Mouse (Mus musculus): ENCODE measurements around the gene Slco2b1.
"Not testable (repeated sequence)": the region's sequence is repeated elsewhere in the genome, so short reads cannot be mapped to it uniquely, and the experiment has no call there.

Slco2b1 gene

DNA sequence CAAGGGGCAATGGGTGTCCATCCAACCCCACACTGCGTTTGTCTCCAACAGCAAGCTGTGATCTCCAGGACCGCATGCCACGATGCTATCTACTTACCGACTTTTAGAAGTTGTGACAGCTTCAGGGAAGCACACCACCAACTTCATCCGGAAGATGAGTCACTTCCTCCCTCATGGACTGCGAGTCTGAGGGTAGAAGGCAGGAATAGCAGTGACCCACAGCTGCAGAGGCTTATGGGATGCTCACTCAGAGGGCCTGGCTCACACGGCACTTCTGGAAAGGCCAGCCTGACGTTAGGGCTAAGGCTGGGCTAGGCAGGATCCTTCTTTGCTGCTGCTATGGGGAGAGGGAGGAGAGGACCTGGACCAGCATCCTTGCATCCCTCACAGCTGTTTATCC is at the start of gene Slco2b1:
Gene Slco2b1 (minus strand): TSS at position 175 of the 400 bp plus-strand sequence.
- no peak for DNase-seq (ENCODE audit: low spot score)

DNA sequence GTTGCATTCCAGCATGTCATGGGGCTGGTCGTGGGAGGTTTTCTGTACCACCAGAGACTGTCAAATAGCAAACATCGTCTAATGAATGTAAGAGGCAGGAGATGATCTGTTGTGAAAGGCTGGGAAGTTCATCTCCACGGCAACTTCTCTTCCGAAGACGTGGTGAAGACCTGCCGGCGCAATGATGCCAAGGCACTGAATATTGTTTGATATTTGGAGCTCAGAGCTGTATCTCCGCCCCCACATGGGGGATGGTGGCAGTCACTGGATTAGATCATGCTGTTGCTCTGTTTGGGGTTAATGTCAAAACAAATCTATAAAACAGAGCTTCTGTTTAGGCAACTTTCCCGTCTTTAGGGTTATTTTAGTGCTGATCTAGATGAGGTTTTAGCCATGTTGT is 28.1 kb upstream of the Slco2b1 start:
- DNase-seq (ENCODE audit: low spot score) = no peak

DNA sequence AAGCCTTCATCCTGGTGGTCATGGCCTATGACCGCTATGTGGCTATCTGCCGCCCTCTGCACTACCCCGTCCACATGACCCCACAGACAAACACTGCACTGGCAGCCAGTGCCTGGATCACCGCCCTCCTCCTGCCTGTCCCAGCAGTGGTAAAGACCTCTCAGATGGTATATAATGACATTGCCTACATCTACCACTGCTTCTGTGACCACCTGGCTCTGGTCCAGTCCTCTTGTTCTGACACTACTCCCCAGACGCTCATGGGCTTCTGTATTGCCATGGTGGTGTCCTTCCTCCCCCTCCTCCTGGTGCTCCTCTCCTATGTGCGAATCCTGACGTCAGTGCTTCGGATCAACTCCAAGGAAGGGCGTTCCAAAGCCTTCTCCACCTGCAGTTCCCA is 24.4 kb upstream of the Slco2b1 start:
- not testable (repeated sequence) for DNase-seq (ENCODE audit: low spot score)

DNA sequence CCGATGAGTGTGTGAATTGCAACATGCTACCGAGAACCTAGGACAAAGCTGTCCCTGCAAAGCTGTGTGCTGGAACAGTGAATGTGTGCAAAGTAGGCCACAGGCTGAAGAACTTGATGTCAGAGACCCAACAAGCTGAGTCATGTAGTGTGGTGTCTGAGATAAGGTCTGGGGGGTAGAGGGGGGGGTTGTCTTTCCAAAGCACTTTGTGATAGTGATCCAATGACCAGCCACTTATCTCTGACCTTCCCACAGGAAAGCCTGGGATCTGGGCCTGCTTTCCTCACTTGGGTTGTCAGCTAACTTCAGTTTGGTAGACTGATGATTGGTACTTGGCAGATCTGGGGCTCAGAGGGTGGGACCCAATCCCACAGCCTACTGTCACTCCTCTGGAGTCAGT is 23.5 kb upstream of the Slco2b1 start:
- DNase-seq (ENCODE audit: low spot score) = no peak

DNA sequence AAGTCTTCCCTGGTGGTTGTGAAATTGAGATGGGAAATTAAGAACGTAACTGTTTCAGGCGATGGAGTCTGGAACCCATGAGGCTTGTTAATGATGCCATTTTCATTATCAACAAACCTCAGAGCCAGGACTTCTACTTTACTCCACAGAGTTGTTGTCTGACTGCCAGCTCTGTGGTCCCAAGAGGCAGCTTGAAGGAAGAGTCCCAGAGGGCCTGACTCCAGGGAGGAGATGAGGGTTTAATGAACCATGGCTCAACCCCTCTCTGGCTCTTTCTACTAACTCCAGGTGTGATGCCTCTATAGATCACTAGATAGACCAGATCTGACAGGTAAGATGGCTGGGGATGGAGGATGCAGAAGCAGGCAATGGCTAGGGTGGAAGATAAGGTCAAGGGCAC is 18.8 kb upstream of the Slco2b1 start, which contains the start of gene Olfr520:
Gene Olfr520 (plus strand): TSS at position 301 of the 400 bp plus-strand sequence.
- no peak for DNase-seq (ENCODE audit: low spot score)

DNA sequence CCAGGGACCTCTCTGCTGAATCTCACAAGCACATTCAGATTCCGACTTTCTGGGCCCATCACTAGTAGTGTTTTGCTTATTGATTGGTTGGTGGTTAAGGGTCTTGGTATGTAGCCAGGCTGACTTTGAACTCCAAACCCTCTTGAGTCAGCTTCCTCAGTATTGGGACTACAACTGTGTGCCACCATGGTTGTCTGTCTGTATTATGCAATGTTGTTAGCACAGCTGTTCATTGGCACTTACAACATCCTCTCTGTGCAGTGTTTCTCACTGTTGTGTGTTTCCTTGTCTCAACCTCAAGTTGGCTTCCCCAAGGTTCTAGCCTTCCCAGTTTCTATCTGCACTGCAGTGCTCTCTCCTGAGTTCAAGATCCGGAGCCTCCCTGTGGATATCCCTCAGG is 5.4 kb upstream of the Slco2b1 start:
- no peak for DNase-seq (ENCODE audit: low spot score)

DNA sequence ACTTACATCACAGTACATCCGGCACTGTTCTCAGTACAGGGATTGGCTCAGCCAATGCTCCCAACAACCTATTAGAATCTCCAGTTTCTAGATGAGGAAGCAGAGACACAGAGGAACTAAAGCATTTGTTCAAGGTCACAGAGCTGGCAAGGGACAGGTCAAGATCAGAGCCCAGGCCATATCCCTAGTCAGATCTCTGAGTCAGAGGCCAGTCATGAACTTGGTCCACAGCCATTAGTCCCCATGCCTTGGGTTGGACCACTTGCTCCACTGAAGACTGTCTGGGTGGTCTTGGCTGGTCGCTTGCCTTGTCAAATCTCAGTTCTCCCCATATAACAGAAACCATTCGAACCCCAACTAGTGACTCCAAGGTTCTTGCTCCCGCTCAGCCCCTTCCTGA is 1.3 kb upstream of the Slco2b1 start:
- no peak for DNase-seq (ENCODE audit: low spot score)

DNA sequence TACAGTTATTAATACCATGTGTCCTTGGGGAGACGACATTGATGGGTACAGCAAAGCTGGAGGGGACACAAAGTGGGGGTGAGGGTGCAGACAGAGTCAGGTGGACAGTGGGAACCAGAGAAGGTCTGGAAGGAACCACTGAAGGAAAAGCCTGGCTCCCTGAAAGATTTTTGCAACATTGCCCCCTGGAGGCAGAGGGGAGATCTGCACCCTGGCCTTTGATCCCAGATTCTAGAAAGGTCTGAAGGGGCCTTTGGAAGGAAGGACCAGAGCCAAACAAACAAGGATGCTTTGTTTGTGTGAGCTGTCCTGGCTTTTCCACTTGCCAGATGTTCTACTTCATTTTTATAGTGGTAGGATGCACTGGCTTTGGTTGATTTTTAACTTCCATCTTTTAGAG is 664 bp downstream of the Slco2b1 start:
- no peak for DNase-seq (ENCODE audit: low spot score)

DNA sequence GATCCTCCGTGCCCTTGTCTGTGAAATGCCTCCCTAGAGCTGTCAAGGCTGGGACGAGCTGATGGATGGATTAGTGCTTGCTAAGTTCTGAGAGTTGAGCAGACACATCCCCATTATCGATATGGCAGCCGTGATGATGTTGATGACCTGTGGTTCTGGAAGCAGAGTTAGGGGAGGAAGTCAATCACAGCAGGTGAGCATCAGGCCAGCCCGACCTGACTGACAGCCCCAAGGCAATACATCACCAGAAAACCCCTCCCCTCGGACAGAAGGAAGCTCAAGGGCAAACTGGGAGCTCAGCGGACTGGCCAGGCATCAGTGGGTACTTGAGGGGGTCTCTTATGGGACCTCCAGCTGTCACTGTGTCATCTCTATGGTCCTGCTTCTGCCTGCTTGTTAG is 1.1 kb downstream of the Slco2b1 start:
- DNase-seq (ENCODE audit: low spot score) = no peak

DNA sequence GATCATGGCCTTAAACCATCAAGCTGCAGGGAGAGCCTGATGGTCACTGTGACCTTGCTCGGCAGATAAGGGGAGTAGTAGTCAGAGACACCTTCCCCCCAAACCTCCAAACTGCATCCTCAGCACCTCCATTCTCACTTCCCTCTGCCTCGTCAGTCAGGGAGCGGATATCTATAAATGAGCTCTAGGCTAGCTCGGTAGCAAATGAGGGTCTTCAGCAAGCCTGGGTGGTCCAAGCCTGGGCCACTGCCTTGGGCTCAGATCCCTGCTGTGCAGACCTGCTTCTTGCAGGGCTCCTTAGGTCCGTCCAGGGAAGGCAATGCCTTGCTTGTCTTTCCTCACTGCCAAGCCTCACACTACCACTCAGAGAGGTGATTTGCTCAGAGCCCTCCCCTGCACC is 2.4 kb downstream of the Slco2b1 start:
- DNase-seq (ENCODE audit: low spot score) = no peak

DNA sequence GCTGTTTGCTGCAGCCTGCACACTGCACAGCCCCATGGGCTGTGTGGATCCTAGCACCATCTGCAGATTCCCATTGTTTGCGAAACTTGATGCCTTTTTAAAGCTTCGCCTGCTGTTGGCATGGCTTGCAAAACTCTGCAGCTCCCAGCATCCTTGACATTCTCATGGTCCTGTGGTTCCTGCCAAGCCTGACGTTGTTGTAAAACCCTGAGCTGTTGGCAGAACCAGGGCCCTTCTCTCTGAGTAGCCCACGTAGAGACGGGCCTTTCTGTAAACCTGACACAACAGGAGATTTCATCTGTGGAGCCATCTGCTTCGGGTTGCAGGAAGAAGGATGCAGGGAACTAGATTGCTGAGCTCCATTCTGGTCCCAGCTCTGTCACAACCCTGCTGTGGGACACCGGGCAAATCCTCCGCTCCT is 2.8 kb downstream of the Slco2b1 start:
- no peak for DNase-seq (ENCODE audit: low spot score)

DNA sequence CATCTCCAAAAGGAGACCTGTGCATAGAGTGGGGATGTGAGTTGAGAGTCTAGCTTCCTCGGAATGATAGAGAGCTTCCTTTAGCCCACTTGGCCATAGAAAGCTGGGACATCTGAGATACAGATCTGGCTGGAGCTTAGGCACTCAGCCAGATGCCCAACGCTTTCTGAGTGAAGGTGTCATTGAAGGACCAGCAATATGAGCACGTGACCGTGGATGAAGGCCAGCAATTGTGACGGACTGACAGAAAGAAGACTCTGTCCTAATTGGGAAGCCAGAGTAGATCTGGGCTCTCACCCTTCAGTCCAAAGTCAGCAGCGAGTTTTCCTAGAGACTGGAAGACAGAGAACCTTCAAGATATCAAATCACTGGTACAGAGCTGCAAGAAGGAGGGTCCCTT is 3.5 kb downstream of the Slco2b1 start:
- DNase-seq (ENCODE audit: low spot score) = no peak

DNA sequence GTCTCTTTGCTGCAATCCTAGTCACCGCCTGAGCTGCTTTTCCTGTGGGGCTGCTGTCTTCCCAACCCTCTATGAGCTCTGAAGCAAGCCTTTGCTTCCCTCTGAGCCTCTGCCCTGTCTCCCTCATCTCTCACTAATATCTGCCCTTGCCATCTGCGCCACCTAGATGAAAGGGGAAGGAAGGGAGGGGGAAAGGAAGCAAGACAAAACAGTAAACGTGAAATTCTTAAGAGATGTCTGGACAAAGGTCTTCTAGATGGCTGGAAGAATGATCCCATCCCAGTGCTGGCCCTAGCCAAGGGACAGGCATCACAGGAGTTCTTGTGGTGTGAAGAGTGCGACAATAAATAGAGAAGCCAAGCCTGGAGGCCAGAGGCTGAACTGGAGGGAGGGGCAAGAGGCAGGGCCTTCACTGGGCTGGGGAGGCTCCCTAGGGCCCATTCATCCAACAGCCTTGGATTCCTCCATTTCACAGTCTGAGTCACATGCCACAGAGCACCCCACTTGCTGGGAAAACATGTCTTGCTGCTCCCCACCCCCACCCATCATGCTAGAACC is 4.0 kb downstream of the Slco2b1 start:
- DNase-seq (ENCODE audit: low spot score) = no peak

DNA sequence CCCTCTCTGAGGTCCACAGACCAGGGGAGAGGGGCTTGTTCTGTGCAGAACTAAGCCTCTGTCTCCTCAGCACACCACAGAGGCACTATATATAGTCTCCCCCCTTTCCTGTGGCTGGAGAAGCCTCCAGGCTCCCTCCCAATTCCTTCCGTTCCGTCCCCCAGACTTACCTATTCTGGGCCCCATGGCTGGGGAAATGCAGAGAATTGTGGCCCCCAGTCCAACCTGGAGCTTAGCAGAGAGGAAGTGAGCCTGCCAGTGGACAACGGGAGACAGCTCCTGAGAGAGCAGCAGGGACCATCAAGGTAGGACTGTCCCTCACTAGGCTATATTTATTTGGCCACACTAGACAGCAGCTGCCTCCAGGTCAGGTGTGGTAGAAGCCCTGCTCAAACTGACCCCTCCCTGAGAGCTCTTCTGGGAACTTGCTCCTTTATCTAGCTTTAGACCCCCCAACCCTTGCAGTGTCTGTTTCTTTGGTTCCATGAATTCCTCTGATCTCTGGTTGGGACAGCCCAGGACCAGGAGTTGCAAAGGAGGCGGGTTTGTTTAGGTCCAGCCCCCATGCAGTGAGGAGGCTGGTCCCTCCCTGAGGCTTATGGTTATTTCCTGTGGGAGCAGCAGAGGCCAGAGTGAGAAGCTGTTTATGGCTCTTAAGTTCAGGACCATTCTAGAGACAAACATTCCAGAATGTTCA is 4.7 kb downstream of the Slco2b1 start:
- DNase-seq (ENCODE audit: low spot score) = no peak

DNA sequence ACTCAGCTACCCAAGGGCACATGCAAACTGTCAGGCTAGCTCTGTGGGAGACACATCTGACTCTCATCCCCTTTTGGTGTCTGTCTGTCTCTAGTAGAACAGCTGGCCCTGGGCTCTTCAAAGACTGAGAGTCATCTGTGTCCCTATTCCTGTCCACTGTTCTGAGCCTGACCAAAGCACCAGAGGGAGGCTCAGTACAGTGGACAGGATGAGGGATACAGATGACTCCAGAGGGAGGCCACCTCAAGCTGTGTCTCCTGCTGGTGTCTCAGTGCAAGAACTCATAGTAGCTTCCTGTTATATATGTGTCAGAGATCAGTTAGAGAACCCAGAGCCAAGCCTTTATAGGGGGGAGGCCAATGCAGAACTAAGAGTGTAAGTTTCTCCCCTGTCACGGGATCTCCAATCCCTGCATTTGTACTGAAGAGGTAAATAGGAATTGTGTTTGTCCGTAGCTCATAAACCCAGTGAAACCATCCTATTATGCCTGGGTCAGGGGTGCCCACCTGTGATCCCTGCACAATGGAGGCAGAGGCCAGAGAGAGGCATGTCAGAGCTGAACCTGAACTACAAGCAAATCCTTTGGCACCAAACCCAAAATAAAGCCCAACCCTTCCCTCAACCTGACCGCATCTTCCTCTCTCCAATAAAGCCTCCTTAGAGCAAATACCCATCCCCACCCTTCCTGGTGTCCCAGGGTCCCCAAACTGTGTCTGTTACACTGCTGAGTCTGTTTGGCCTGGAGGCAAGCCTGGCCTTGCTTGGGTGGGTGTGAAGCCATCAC is 6.2 kb downstream of the Slco2b1 start:
- no peak for DNase-seq (ENCODE audit: low spot score)

DNA sequence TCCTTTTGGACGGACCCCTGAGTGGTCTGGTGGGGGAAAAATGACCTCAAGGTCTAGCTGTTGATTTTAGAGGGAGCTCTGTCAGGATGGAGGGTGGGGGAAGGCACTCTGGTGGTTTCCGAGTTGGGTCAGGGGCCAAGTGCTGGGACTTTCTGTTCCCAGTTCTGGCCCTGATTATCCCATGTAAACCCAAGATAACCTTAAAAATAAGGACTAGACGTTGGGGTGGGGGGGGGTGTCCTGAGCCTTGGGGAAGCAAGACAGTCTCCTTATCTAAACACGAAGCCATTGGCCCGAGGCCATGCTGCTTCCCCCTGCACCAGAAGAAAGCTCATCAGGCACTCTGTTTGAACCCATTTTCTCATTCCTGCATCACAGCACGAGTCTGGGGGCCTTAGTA is 8.9 kb downstream of the Slco2b1 start:
- DNase-seq (ENCODE audit: low spot score) = no peak

DNA sequence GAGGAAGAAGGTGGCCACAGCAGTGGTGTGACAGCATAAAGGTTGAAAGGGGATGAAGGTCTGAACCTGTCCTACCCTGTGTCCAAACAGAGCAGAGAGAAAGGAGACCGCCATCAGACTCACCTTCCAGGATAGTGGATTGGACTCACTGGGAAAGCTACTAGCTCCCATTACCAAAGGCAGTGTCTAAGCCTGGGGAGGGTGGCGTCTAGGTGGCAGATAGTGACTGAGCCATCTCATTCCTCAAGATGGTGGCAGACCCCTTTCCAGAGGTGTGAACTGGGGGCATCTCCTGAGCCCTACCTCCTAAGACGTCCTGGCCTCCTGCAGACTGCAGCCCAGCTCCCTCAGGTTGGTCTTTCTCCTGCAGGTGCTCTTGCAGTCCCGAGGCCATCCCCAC is 10.5 kb downstream of the Slco2b1 start:
- no peak for DNase-seq (ENCODE audit: low spot score)

DNA sequence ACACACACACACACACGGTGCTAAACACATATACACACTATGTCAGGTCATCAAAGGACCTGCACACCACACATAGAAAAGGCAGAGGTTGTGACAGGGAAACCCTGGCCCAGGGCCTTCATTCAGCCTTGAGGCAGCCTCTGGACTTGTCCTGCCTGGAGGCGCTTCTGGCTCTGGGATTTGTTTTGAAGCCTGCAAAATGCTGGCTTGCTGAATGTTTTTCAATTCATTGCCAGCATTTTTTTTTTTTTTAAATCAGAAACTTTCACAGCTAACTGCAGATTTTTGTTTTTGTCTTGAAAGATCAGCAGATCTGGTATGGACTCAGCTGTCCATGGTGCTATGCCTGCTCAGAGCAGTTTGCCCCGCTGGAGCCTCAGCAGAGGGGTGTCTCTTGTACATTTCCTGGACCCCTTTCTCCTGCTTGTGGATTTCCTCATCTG is 11.4 kb downstream of the Slco2b1 start:
- no peak for DNase-seq (ENCODE audit: low spot score)

DNA sequence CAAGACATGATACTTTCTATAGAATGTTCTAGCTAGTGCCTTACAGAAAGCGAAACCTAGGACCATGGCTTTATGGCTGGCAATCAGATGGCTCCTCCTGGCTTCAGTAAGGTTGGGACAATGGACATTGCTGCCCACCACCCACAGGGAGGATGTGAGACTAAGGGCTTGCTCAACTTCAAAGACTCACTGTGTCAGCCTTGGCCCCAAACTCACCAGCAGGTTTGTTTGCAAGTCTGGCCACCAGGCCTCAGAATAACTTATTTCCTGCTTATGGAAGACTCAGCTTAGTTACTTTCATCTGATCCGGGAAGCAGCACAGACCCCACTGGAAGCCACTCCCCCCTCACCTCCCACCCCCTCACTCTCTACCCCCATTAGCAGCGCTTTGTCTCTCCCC is 12.0 kb downstream of the Slco2b1 start:
- no peak for DNase-seq (ENCODE audit: low spot score)

DNA sequence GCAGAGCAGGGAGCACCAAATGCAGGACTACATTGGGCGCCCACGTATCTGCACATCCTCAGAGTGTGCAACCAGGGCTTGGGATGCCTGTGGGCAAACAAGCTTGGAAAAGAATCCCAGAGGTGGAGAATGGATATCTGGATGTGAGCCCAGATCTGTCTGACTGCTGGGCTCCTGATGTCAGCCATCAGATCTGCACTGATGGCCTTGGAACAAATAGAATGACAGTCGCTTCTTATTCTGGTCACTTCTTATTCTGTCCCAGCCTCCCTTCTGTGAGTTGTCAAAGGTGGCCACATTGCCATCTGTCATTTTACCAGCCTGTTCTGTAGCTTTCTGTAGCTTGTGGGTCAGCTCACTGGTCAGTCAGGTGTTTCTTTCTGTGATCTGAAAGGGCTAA is 12.6 kb downstream of the Slco2b1 start:
- DNase-seq (ENCODE audit: low spot score) = no peak

DNA sequence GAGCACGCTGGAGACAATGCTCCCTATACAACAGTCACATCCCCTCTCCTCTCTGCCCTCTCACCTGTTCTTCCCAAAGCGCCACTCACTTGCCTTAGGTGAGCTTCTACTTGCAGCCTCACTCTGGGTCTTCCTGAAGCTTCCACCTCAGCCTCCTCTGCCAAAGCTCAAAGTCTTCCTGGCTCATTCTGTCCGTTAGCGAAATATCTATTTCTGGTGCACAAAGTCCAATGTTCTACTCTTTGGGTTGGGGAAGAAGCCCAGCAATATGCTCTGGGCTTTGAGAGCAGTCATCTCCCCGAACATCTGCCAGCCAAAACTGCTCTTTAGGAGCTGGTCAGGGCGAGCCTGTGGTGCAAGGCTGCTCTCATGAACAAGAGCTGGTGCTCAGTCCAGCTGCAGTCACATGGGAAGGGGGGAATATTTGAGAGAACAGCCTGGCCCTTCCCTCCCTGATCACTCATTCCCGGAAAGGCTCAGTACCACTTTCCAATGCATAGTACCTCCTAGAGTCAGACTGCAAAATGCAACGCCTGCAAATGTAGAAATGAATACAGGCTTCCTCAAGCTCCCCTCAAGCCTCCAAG is 15.6 kb downstream of the Slco2b1 start:
- DNase-seq (ENCODE audit: low spot score) = no peak

DNA sequence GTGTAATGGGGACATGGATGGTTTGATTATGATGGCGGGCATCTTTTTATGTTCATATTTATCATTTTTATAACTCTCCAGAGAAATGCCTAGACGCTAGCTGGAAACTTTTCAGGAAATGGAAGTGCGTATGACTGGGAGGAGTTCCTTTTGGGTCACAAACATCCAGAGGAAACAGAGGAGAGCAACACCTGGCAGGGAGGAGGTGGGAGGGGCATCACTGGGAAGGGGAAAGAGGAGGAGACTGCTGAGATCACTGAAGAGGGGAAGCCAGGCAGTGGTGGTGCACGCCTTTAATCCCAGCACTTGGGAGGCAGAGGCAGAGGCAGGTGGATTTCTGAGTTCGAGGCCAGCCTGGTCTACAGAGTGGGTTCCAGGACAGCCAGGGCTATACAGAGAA is 16.7 kb downstream of the Slco2b1 start:
- not testable (repeated sequence) for DNase-seq (ENCODE audit: low spot score)

DNA sequence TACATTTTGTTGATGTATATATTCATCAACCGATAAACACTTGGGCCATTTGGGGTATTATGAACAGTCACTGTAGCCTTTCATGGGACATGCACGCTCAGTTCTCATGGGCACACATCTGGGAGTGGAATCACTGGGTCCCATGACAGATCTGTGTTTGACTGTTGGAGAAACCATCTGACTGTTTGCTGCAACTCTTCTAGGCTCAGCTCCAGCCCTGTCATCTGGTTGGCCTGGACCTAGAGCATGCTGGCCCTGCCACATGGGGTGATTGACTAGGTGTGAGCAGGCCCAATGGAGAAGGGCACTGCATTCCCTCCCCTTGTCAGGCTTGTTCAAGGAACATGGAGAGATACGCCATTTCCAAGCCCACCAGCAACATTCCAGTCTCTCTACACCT is 17.2 kb downstream of the Slco2b1 start:
- no peak for DNase-seq (ENCODE audit: low spot score)
